Mouse (Mus musculus) T-cell, adult 2 months (primary cell): ENCODE data around the gene Rpl37.

Source experiments
- DNase-seq: peaks from one replicate; pipeline ENCODE4 v3.0.0; 2022; ENCODE audit warnings: low spot score

Gene Rpl37

DNA sequence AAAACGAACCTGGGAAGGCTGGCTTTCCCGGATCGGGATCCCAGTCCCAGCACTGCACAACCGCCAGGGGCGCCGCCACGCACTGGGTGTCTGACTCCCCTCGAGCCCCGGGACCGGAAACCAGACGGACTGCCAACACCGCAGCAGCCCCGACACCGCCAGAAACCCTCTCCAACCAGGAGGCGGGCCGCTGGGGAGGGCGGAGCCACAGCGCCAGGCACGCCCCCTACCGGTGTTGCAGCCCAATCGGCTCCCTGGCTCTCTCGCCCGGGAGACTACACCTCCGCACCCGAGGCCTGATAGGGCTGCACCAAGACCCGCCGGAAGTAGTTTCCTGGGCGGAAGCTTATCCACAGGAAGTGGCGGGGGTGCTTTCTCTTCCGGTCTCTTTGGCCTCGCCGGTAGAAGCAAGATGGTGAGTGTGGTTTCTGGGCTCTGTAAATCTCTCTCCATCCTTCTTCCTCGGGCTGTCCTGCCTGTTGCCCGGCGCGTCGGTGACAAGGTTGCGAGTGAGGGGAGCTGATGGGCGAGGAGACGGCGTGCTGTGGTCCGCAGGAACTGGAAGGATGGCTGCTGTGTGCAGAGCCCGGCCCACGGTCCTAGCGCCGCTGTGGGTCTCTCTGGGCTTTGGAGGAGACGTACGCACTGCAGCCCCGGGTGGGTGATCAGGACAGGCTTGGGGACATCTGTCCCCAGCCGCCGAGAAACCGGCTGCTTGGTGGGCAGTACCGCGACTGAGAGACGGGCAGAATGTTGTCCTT lies at the start of gene Rpl37:
Gene Rpl37, plus strand, starts transcription at position 376 of the 761 bp plus-strand sequence.
- peak; percentile 100 for DNase-seq

GRCm38 (mm10) chr15:5068801-5069518 lies 47.5 kb upstream of the Rpl37 start:
- no peak for DNase-seq

DNA sequence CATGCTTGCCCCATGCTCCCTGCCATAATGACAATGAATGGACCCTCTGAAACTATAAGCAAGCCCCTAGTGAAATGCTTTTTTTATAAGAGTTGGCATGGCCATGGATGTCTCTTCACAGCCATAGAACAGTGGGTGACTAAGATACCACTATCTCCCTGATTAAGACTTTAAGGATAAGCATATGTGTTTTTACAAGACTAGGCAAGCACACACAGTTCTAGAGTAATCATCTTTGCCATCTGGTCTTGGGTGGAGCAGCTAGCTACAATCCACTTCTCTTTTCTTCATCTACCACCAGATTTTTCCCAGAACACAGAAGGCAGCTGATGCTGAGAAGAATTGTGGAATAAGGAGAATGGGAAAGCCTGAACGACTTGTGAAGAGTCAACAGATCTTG lies 35.2 kb upstream of the Rpl37 start:
- DNase-seq, result no peak

DNA sequence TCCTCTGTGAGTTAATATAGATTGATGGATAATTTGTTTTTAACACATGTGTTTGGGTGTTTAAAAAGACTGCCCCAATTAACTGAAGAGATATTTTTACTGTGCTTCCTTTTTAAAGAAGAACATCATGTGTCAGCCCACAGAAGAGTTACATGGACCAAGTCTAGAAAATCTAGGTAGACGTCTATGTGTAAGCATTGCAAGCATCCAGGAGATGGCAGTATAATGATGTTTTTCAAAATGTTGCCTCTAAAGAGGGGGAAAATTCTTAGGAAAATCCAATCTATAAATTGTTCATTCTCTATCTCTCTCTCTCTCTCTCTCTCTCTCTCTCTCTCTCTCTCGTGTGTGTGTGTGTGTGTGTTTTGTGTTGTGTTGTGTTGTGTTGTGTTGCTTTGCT lies 30.3 kb upstream of the Rpl37 start:
- no peak for DNase-seq

- no peak for DNase-seq
Measured at GRCm38 (mm10) chr15:5088850-5089608, 27.4 kb upstream of the Rpl37 start.

DNA sequence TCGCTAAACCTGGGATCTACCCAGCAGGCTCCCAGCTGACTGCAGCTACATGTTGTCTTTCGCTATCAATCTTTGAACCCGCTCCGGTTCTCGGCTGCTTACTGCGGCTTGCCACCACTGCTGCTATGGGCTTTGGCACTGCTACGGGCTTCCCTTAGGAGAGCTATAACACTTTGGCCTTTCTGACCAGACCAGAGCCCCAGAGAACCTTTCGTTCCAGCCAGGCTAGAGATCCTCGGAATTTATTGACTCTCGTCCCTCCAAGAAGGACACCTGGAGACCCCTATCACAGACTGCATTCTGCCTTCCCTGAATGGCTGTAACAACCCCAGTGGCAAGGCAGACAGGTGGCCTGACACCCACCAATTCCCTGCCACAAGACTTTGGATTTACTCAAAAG lies 26.3 kb upstream of the Rpl37 start:
- no peak for DNase-seq

DNA sequence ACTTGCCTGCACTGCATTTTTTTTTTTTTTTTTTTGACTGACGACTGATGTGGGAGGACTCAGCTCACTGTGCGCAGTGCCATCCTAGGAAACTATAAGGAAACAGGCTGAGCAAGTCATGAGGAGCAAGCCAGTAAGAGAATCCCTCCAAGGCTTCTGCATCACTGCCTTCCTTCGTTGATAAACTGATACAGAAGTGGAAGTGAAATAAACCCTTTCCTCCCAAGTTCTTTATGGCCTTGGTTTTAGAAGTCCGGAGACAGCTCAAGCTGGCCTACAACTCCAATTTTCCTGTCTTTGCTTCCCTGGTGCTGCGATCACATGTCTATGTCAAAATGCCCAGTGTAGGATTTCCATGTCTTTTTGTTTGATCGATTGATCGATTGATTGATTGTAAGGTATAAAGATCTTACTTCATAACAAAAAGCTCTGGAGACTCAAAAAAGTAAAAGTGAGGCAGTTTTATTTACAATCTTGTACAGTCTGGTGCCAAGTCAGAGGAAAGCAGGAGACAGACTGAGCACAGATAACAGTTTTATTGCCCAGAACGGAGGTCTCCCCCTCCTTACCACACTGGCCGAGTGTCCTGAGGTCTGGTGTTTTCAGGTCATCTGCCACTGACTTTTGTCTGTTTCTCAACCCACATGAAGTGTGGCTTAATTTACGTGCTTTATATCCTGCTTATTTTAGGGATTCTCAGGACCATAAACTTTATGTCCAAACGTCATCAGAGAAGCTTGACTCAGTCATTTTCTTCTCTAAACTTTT lies 20.7 kb upstream of the Rpl37 start:
- DNase-seq, result no peak

GRCm38 (mm10) chr15:5097376-5097775 lies 19.1 kb upstream of the Rpl37 start:
- DNase-seq, result no peak

DNA sequence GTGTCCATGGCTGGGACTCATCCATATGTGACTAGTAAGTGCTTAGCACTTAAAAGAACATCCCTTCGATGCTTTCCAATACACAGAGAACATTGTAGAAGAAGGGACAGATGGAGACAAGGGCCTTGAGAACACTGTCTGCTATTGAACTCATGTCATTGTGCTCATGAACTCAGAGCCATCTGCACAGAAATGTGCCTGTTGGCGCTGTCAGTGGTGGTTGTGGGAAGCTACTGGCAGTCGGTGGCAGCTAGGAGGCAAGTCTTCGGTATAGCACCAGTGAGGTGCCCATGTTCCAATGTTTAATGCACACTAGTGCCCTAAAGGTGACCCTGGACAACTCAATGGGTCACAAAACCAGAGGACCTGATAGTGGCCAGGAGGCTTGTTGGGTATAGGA lies 14.1 kb upstream of the Rpl37 start:
- no peak for DNase-seq

DNA sequence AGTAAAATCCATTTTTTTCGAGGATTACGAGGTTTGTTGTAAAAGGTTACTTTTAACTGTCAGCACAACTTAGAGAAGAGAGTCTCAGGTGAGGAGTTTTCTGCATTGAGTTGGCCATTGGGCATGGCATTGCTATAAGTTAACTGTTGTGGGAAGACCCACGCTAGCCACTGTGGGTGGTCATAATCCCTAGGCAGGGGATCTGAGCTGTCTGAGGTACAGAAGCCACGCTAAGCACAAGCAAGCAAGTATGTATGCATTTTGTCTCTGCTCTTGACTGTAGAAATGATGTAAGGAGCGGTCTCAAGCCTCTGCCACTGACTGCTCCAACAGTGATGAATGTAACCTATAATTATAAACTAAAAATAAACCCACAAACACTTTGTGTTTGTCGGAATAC lies 10.6 kb upstream of the Rpl37 start:
- no peak for DNase-seq

- no peak for DNase-seq
Measured at GRCm38 (mm10) chr15:5106293-5106692, 10.2 kb upstream of the Rpl37 start.

DNA sequence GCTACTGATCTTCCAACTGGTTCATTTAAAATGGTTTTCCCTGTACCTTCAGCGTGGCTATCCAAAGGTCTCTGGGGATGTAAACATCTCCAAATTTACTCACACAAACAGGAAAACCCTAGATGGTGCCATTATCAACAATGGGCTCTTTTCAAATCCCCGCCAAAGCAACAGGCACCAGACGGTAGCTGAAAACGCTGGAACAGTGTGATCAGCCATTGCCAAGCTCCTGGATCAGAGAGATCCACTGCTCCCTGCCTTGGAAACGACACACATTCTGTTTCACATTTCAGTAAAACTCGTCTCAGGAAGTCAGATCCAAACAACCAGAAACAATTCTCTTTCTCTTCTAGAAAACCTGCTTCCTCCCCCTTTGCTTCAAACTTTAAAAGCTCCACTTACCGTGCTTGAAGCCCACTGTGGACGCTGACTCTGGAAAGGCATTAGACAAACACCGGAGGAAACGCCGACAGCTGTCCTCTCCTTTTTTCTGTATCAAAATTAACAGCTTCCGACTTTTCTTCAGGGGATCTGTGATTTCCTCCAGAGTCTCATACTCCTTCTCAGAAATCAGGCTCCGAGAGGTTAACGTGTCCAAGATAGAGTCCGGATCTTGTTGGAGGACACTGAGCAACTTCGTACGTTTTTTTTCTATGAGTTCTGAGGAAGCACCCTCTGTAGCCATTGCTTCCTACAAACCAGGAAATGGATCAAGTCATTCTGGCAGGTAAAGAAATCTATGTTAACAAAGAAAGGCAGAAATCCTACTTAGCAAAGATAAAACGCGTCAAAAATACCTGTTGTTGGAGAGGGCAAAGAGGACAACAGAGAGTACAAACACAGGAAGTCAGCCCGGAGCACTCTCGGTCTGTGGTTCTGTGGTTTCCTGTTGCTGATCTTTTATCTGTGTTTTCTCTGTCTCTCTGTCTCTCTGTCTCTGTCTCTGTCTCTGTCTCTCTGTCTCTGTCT lies 8.5 kb upstream of the Rpl37 start, which contains the start of gene Card6:
Gene Card6, minus strand, starts transcription at position 854 of the 969 bp plus-strand sequence.
- peak; percentile 85 for DNase-seq

GRCm38 (mm10) chr15:5108655-5109040 lies 7.8 kb upstream of the Rpl37 start:
- DNase-seq, result no peak

- no peak for DNase-seq
Measured at GRCm38 (mm10) chr15:5112651-5113050, 3.8 kb upstream of the Rpl37 start.

- DNase-seq, result no peak
Measured at GRCm38 (mm10) chr15:5115173-5115572, 1.3 kb upstream of the Rpl37 start.

DNA sequence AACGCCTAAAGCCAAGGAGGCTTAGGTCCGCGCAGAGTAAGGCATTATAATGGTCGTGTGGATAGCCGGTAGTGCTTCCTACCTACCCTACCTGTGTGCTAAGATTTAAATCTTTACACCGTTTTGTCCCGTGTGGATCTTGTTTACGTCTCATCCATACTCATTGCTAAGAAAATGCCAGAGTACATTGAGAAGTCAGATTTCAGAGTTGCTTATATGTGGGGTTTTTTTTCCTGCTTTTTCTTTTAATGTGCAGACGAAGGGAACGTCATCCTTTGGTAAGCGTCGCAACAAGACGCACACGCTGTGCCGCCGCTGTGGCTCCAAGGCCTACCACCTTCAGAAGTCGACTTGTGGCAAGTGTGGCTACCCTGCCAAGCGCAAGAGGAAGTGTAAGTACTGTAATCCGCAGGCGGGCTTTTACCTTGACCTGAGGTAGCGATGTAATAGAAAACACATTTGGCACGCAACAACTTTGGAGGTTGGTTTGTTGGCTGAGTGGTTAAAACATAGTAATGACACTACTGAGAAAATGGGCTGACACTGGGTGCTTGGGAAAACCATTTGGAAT lies 671 bp downstream of the Rpl37 start:
- DNase-seq, result peak; percentile 52

- DNase-seq, result no peak
Measured at GRCm38 (mm10) chr15:5118626-5119025, 2.2 kb downstream of the Rpl37 start.

- no peak for DNase-seq
Measured at GRCm38 (mm10) chr15:5119192-5119591, 2.7 kb downstream of the Rpl37 start.

DNA sequence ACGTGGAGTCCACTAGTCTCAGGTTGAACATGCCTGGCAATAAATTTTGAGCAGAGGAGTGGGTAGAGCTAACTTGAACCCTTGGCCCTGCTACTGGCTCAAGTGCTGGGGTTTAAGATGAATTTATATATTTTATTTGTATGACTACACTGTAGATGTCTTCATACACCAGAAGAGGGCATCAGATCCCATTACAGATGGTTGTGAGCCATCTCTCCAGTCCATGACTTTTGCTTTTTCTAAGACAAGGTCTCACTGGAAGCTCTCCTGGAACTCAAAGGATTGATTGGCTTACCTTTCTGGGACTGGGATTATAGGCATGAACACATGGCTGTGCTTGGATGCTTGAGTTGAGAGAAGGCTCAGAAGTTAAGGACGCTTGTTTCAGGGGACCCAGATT lies 3.3 kb downstream of the Rpl37 start:
- no peak for DNase-seq

DNA sequence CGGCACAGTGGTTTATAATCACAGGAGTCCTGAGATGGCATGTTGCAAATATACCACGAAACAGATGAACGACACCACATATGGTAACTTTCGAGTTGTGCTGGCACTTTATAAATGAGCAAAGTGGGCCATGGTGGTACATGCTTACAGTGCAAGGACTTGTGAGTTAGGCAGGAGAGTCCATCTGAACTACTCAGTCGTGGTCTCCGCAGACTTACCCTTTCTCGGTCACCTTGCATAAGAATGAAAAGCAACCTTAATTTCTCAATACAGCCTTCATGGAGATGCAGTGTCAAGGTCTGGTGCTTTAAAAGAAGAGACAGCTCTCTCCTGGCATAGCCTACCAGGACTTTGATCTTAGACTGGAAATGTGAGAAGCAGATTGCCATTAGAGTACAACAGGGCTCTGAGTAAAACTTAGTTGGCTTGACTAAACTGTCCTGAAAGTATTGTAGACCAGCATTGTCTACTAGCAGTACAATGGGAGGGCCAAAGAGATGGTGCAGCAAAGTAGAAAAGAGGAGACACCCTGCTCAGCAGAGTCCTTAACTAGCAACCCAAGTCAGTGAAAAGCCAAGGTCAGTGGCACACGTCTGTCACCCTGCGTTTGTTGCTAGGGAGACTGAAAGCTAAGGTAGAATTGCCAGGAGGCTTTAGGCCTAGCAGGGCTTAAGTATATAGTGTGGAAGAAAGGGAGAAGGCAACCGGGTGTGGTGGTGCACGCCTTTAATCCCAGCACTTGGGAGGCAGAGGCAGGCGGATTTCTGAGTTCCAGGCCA lies 5.3 kb downstream of the Rpl37 start:
- DNase-seq, result no peak
